Mouse (Mus musculus) cerebellum, adult 11 months (tissue): ENCODE measurements around the gene Cenpc1.

ENCODE experiments used
- DNase-seq: peaks from one replicate; pipeline ENCODE4 v3.0.0; 2022

Gene Cenpc1

DNA sequence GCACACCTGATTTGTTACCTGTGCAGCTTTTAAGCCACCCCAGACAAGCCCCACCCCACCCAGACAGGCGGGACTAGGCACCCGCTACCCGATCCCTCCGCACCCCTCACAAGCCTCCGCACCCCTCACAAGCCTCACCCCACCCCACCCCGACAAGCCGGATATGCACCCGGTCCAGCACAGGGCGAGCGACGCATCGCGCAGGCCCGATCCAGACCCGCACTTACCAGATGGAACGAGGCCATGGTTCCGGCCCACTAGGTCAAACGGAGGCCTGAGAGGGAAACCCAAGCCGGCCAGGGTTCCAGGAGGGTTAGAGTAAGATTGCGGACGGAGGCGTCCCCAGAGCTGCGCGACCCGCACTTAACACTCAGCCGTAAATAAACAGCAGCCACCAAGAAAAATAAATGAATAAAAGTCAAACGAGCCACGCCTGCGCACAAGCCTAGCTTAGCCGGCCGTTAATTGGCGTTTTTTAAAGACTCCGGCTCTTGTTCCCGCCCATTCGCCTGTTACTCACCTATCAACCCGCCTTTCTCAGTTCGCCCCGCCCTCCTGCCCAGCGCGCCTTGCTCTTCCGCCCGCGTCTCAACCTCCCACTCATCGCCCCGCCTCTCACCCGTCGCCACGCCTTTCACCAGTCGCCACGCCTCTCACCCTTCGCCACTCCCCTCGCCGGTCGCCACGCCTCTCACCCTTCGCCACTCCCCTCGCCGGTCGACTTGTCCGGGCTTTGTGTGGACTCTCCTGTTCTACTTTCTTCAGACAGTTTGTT lies at the start of gene Cenpc1:
Cenpc1 (minus strand) TSS at position 483 of the 775 bp plus-strand sequence.
- peak; percentile 95 for DNase-seq

DNA sequence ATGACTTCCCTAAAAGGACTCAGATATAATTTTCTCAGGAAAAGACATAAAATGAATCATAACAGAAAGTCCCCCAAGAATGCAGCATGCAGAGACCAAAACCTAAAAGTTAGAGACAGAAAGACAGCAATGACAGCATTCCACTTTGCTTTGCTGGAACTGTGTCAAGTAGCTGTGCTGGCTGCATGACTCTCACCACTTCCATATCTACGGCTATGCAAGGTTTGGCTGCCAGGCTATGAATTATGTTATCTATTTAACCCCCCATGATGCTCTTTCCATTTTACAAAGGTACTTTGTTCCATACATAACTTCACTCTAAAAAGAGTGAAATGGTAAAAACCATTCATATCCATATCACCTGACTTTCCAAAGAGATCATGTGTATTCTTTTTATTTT lies 48.6 kb upstream of the Cenpc1 start:
- no peak for DNase-seq

GRCm38 (mm10) chr5:86113037-86113436 lies 47.7 kb upstream of the Cenpc1 start:
- no peak for DNase-seq

- DNase-seq, result no peak
These were observed 45.7 kb upstream of the Cenpc1 start for GRCm38 (mm10) chr5:86111074-86111473.

DNA sequence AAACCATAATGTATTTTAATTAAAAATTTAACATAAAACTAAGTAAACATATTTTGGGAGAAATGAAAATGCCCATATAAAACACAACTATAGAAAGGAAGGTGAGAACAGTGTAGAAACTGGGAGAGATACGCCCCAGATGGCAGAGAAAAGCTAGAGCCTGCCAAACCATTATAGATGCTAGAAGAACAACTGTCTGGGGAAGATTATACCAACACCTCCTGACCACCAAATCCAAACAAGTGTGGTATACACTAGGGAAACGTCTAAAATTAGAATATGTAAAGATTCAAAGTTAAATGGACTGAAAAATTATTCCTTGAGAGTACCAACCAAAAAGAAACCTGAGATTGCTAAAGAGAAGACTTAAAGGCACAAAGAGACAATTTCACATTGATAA lies 41.2 kb upstream of the Cenpc1 start:
- DNase-seq, result no peak

DNA sequence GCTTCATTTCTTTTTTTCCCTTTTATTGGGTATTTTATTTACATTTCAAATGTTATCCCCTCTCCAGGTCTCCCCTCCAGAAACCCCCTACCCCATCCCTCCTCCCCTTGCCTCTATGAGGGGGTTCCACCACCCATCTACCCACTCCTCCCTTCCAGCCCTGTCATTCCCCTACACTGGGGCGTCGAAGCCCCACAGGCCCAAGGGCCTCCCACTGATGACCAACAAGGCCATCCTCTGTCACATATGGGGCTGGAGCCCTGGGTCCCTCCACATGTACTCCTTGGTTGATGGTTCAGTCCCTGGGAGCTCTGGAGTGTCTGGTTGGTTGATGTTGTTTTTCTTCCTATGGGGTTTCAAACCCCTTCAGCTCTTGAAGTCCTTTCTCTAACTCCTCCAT lies 36.8 kb upstream of the Cenpc1 start:
- no peak for DNase-seq

DNA sequence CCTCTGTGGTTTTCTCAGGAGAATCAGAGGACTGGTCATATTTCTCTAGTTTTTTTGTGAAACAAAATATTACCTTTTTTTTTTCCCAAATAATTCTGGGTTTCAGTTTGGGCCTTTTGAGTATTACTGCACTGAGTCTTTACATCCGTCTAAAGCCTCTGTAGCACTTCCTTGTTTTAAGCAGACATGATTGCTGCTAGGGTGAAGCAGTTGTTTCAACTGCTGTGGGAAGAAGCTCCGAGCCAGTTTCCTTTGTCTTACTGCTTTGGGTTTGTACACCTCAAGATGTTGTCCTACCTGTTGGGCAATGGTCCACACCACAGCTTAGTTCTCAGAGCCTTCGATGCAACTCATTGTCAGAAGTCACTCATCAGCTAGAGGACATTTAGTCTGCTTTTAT lies 35.2 kb upstream of the Cenpc1 start:
- DNase-seq, result no peak

- DNase-seq, result no peak
These were observed 33.6 kb upstream of the Cenpc1 start for GRCm38 (mm10) chr5:86098988-86099387.

- DNase-seq, result no peak
These were observed 29.4 kb upstream of the Cenpc1 start for GRCm38 (mm10) chr5:86094754-86095153.

DNA sequence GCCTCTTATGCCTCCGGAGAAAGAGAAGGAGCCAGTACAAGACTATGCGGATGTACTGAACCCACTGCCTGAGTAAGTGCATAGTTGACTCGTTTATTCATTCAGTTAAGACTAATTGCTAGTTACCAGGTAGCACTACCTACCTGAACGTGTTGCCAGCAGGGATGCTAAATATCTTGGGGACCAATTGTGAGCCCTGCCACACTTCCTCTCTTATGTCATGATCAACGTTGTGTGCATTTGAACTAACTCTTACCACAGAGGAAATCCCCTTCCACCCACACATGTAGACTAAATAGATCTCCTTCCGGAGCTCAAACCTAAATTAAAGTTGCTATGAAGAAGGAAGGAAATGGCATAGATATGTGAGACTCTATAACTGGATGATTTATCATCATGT lies 21.4 kb upstream of the Cenpc1 start:
- no peak for DNase-seq

DNA sequence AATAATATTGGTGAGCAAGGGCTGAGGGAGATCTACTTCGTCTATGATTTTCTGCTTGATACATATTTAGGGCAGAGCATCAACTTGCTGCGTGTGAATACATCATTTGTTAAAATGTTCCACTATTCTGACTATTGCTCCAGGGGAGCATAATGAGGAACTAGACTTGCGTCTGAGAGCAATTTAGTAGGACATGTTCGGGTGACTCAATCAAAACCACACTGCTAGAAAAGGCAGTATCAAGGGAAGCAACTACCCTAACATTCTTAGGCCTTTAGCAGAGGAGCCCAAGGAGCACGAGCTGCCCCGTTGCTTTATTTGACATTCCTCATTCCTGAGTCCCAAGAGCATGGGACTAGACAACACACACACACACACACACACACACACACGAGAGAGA lies 19.6 kb upstream of the Cenpc1 start:
- no peak for DNase-seq

DNA sequence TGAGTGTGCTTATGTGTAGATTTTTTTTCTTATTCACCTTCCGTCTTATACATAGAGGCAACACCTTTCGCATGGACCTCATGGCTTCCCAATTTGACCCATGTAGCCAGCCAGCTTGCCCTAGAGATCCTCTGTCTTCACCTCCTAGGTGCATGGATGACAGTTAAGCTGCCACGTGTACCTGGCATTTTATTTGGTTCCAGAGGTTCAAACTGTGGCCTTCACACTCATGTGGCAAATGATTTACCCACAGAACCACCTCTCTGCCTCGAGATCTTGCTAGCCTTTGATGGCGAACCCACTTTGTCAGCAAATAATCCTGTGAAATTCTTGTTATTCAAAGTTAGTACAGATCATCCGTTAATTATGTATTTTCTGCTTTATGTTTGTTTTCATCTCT lies 18.6 kb upstream of the Cenpc1 start:
- no peak for DNase-seq

DNA sequence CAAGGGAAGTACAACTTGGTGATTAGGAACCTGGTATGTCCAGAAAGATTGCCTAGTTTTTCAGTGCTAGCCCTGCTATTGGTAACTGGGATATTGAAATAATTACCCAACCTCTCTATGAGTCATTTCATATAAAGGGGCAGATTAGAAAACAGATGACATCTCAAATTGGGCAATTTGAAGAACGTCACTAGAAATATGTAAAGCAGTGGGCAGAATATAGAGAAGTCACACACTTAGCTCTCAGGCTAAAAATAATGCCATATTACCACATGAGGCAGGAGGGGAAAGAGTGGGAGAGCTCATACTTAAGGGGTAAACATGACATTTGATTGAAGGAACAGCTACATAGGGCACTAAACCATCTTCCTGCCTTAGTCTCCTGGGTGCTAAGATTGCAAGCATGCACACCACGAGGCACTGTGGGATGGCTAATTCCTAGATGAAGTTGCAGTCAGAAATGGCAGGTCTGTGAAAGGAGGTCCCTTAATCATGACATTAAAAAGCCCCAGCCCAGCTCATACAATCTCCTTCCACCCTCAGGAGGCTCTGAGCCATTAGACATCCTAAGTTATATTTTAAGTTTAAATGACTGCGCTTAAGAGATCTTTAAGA lies 13.4 kb upstream of the Cenpc1 start:
- DNase-seq, result no peak

- no peak for DNase-seq
These were observed 7.5 kb upstream of the Cenpc1 start for GRCm38 (mm10) chr5:86072756-86073386.

DNA sequence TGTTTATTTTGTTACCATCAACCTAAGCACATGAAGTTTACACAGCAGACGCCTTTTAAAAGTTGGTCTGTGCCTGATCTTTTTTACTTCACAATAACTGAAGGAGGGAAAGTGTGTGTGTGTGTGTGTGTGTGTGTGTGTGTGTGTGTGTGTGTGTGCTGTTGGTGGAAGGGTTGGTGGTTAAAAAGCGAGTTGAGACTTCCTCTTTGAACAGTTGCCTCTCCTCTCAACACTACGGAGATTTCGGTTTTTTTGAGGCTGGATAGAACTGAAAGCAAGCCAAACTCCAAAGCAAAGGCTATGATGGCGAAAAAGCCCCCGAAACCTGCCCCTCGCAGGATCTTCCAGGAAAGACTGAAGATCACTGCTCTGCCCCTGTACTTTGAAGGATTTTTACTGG lies 6.2 kb upstream of the Cenpc1 start, which contains the start of gene Stap1:
Stap1 (plus strand) TSS at position 209 of the 400 bp plus-strand sequence.
- no peak for DNase-seq

DNA sequence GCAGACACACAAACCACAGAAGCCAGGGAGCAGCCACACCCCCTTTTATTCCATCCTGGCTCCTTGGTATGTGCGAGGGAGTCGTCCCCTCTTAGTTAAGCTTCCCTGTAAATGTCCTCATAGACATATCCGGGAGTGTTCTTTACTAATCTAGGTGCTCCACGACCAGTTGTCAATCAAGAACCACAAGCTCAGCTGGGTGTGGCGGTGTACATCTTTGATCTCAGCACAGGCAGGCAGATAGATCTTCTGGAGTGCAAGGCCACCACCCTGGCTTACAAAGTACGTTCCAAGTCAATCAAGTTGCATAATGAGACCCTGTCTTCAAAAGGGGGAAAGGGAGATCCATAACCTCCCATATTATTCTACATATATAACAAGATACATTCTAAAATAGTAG lies 3.7 kb upstream of the Cenpc1 start:
- DNase-seq, result no peak

GRCm38 (mm10) chr5:86068451-86068850 lies 3.1 kb upstream of the Cenpc1 start:
- DNase-seq, result no peak

DNA sequence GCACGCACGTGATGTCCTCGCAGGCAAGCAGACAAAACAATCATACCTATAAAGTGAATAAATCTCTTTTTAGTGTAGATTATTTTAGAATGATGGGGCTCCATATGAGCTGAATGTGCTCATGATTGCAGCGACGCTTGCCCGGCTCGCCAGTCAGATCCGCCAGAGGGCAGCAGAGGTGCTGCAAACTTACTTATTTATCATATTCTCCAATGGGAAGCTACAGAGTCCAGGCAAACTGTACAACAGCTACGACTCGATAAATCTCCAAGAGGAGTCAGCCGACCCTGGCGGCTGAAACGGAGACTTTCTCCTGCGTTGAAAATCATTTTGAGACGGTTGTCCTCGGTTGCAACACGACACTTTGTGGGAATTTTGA lies 1.2 kb upstream of the Cenpc1 start:
- peak; percentile 71 for DNase-seq

DNA sequence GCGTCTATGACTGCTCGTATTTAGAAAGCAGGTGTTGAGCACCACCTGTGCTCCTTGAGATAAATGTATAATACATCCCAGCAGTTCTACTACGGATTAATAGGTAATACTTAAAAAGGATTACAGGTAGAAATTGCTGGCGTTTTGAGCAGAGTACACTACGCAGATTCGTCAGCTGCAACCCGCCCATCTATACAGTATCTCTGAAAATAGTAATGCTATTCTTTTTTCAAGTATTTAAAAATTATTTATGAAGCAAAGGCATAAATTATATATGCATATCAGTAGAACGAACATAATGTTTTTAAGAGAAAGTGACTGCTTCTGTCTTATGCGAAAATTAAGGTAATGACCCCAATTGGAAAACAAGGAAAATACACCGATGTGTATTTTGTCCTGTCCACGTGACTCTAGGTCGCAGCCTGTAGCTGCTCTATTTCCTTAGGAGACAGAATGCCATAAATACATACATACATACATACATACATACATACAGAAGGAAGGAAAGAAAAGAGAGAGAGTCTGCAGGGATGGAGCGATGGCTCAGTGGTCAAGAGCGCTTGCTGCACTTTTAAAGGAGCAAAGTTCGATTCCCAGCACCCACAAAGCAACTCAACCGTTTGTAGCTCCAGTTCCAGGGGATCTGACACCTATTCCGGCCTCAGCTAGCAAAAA lies 630 bp upstream of the Cenpc1 start:
- DNase-seq, result no peak

- DNase-seq, result no peak
These were observed 1.9 kb downstream of the Cenpc1 start for GRCm38 (mm10) chr5:86063501-86063900.

- peak; percentile 10 for DNase-seq
These were observed 35.6 kb downstream of the Cenpc1 start for GRCm38 (mm10) chr5:86029820-86030219.

GRCm38 (mm10) chr5:85996545-85997510 lies 68.6 kb downstream of the Cenpc1 start:
- DNase-seq, result no peak
